Mouse (Mus musculus) heart, embryonic 15.5 days (tissue): Measurements from ENCODE around the gene Zcchc14. TPM values are rescaled to one million over a fixed set of nuclear protein-coding genes. Genes with fewer than 3 reads are reported as not detected.

Experiments
- ATAC-seq: fragments of 200-750 bp; cut with Nextera tagmentation; replicated peaks from 2 replicates; pipeline ENCODE4 v1.8.0; 2017; ENCODE audit warnings: low read depth, moderate TSS enrichment; ENCODE audit not compliant: insufficient number of reproducible peaks, insufficient read depth, low FRiP score
- H3K27ac ChIP-seq: fragments of 300-500 bp; sonication (generic); 2 replicates; pipeline ENCODE4 v1.5.1; 2015; ENCODE audit warnings: mild to moderate bottlenecking, inconsistent platforms
- H3K27me3 ChIP-seq: fragments of 300-500 bp; sonication (generic); 2 replicates; pipeline ENCODE4 v1.6.1; 2015; ENCODE audit warnings: inconsistent platforms
- H3K36me3 ChIP-seq: fragments of 300-500 bp; sonication (generic); 2 replicates; pipeline ENCODE4 v1.6.1; 2015; ENCODE audit warnings: mild to moderate bottlenecking, inconsistent platforms
- H3K4me1 ChIP-seq: fragments of 300-500 bp; sonication (generic); replicated peaks from 2 replicates; pipeline ENCODE4 v1.6.1; 2015; ENCODE audit warnings: inconsistent platforms
- H3K4me2 ChIP-seq: fragments of 300-500 bp; sonication (generic); 2 replicates; pipeline ENCODE4 v1.6.1; 2015; ENCODE audit warnings: inconsistent platforms, mild to moderate bottlenecking, moderate library complexity
- H3K4me3 ChIP-seq: fragments of 300-500 bp; sonication (generic); 2 replicates; pipeline ENCODE4 v1.5.1; 2015; ENCODE audit warnings: mild to moderate bottlenecking, inconsistent platforms
- H3K9ac ChIP-seq: fragments of 300-500 bp; sonication (generic); 2 replicates; pipeline ENCODE4 v1.6.1; 2015; ENCODE audit warnings: mild to moderate bottlenecking, inconsistent platforms
- H3K9me3 ChIP-seq: fragments of 300-500 bp; sonication (generic); replicated peaks from 2 replicates; pipeline ENCODE4 v1.6.1; 2016; ENCODE audit warnings: inconsistent platforms
- WGBS: fragments of 180-500 bp; shearing (Covaris S2); methylation state at CpG from one replicate; pipeline ENCODE4 v1.1.7; 2015; ENCODE audit warnings: mixed read lengths; 5-methylcytosine and 5-hydroxymethylcytosine counted together
- polyA plus RNA-seq: library from polyadenylated mRNA; unstranded; fragments of >200 nt; fragmentation: Nextera tagmentation; extraction: Ambion mirVana; gene quantifications from 2 replicates; pipeline ENCODE4 v1.2.1, GENCODE M21; 2015

Zcchc14 gene
- polyA plus RNA-seq, 1 experiment from 2014 or later, result 7.8 TPM

DNA sequence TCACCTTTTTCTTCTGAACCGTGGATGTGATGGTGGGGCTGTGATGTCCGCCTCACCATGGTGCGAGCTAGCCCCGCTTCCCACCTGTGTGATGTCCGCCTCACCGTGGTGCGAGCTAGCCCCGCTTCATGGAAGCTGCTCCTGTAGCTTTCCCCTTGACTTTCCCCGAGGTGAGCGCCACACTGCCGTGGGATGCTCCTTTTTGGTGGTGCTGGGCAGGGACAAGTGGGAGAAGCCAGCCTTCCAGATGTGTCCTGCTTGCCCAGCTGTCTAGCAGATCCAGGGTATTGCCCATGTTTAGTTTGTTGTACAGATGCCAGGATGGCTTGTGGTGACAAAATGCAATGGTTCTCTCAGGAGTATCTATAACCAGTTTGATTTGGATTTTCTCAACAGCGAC lies 10.4 kb upstream of the Zcchc14 start:
- Histone ChIP-seq H3K9me3 (no peaks in the 10 kb centered on the region), H3K4me1 (peaks cover 21% of the 10 kb centered on the region), H3K36me3 (no peaks in the 10 kb centered on the region), H3K27ac (no peak overlapping the region), H3K4me3 (no peak overlapping the region), H3K27me3 (no peaks in the 10 kb centered on the region), H3K9ac (no peak overlapping the region), H3K4me2 (no peak overlapping the region)
- no peak for ATAC-seq
- WGBS, result 94% methylated on average over 12 of the region's 12 CpGs

DNA sequence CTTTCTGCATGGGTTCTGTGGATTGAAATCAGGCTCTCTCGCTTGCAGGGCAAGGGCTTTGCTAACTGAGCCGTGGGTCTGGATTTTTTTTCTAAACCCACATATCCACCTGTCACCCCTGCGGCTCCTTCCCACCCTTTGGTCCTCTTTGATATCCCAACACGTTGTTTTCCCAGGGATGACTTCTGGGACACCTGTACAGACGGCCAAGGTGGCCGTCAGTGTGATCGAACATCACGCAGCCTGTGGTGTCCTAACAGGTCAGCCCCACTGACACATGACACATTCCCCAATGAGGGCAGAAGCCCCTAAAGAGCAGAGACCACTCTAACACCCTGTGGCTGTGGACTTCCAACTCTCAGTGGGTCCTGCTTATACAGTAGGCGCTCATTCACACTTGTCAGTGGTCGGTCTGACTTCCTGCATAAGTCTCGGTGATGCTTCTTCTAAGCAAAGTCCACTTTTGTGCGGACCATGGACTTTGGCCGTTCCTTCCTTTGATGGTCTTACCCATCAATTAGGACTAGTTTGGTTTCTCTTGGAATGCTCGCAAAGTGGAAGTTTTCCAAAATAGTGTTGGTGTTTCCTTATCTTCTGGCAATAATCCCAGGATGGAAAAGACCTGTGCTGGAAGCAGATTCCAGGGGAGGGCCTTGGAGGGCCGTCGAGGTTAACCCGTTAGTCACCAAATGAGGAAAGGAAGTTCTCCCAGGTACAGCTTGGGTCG lies 9.1 kb upstream of the Zcchc14 start:
- 52% methylated on average over 18 of the region's 18 CpGs for WGBS
- Histone ChIP-seq H3K27me3 (no peaks in the 10 kb centered on the region), H3K9ac (no peak overlapping the region), H3K4me2 (no peak overlapping the region), H3K4me1 (peaks cover 19% of the 10 kb centered on the region), H3K4me3 (no peak overlapping the region), H3K36me3 (no peaks in the 10 kb centered on the region), H3K27ac (no peak overlapping the region), H3K9me3 (no peaks in the 10 kb centered on the region)
- no peak for ATAC-seq

DNA sequence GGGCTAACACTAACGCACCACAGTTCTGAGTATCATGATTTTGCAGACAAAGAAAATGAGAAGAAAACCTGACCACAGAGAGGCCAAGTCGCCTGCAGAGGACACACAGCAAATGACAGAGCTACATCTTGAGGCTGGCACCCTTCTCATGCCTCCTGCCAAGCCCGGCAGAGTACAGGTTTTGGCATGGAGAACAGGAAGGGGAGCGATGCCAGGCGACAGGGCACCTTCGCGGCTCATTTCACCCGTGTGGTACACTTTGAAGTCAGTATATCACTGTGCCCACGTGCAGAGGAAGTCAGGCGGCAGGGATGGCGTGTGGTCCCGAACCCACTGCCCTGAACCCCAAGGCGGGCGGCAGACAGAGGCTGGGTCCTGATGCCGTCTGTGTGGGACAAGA lies 7.9 kb upstream of the Zcchc14 start:
- no peak for ATAC-seq
- Histone ChIP-seq H3K9me3 (no peaks in the 10 kb centered on the region), H3K4me3 (no peak overlapping the region), H3K4me2 (no peak overlapping the region), H3K4me1 (peaks cover 17% of the 10 kb centered on the region), H3K9ac (no peak overlapping the region), H3K27ac (no peak overlapping the region), H3K27me3 (no peaks in the 10 kb centered on the region), H3K36me3 (no peaks in the 10 kb centered on the region)
- WGBS, result 72% methylated on average over 15 of the region's 15 CpGs

DNA sequence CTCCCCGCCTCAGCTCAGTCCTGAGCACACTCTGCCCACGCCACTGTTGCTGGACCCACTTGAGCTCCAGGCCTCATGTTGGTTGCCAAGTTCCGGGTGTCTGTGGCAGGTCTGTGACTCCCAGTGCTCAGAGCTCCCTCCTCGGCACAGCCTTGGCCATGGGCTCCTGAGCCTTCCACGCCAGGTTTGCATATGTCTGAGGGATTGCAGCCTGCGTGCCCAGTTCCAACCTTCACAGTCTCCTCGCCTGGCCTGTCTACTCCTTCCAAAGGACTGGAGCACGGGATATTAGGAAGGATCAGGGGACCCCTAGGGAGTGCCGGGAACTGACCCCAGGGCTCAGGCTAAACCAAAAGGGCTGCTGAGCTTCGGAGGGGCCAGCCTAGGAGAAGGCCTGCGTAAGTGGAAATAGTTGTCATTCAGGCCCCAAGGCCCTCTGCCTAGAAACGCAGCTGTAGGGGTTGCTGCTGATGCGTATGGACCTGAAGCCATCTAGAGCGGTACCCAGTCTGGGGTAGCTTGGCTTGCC lies 2.3 kb upstream of the Zcchc14 start:
- WGBS, result 82% methylated on average over 14 of the region's 14 CpGs
- no peaks in the 10 kb centered on the region for H3K27me3 ChIP-seq
- no peak overlapping the region for H3K9ac ChIP-seq
- no peak overlapping the region for H3K4me2 ChIP-seq
- no peak for ATAC-seq
- no peak overlapping the region for H3K4me3 ChIP-seq
- no peaks in the 10 kb centered on the region for H3K36me3 ChIP-seq
- H3K9me3 ChIP-seq, result no peaks in the 10 kb centered on the region
- no peak overlapping the region for H3K27ac ChIP-seq
- peaks cover 33% of the 10 kb centered on the region for H3K4me1 ChIP-seq

DNA sequence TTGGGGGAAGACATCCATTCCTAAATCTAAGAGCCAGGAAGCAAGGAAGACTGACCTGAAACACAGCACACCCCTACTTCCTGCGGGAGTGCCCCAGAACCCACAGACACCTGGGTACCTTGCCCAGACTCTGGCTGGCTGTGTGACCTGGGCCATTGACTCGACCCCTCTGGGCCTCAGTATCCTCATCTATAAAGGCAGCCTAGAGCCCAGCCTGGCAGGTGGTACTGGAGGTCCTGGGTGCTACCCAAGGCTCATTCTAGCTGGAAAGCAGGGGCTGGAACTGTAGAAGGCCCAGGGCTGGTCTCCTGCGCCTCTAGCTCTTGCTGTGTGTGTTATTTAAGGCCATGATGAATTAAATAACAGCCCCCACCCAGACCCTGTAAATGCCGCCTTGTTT lies 1.4 kb upstream of the Zcchc14 start:
- Histone ChIP-seq H3K27ac (no peak overlapping the region), H3K4me1 (peaks cover 40% of the 10 kb centered on the region), H3K4me2 (peak overlapping the region; percentile 98), H3K36me3 (no peaks in the 10 kb centered on the region), H3K9me3 (no peaks in the 10 kb centered on the region), H3K27me3 (no peaks in the 10 kb centered on the region), H3K9ac (peak overlapping the region; percentile 91; the same call in 1 of the 2 replicates), H3K4me3 (peak overlapping the region; percentile 86)
- 79% methylated on average over 4 of the region's 4 CpGs for WGBS
- no peak for ATAC-seq

DNA sequence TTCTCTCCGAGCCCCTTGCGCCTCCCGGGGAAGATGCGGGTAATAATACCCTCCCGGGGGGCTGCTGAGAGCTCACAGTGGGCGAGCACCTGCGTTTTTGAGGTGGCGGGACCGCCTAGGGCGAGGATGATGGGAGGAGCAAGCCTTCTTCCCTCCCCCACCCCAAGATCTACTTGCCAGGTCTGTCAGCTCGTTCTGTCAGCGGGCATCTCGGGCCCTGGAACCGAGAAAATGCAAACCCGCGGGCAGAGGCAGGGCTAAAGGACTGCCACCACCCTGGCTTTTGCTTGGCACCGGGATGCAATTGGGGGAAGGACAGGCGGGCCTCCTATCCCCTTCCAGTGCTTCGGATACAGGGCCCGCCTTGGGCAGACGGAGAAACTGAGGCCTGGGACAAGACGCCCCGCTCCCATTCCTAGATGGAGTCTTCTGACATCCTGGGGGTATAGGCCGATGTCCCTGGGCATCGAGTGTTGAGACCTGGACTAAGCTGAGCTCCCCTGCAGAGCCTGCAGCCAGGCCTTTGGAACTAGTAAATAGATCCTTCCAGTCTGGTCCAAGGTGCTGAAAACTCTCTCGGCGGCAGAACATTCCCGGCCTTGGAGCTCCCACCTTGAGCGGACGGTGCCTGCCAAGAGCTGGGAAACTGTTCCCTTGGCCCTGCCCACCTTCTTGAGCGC lies 779 bp upstream of the Zcchc14 start:
- H3K27me3 ChIP-seq, result no peaks in the 10 kb centered on the region
- H3K27ac ChIP-seq, result peak overlapping the region; percentile 96
- 2% methylated on average over 31 of the region's 31 CpGs for WGBS
- H3K4me1 ChIP-seq, result peaks cover 46% of the 10 kb centered on the region
- H3K9ac ChIP-seq, result peak overlapping the region; percentile 91
- ATAC-seq, result peak; percentile 3; the same call in 1 of the 2 replicates
- H3K36me3 ChIP-seq, result no peaks in the 10 kb centered on the region
- no peaks in the 10 kb centered on the region for H3K9me3 ChIP-seq
- peak overlapping the region; percentile 86 for H3K4me3 ChIP-seq
- peak overlapping the region; percentile 98 for H3K4me2 ChIP-seq

DNA sequence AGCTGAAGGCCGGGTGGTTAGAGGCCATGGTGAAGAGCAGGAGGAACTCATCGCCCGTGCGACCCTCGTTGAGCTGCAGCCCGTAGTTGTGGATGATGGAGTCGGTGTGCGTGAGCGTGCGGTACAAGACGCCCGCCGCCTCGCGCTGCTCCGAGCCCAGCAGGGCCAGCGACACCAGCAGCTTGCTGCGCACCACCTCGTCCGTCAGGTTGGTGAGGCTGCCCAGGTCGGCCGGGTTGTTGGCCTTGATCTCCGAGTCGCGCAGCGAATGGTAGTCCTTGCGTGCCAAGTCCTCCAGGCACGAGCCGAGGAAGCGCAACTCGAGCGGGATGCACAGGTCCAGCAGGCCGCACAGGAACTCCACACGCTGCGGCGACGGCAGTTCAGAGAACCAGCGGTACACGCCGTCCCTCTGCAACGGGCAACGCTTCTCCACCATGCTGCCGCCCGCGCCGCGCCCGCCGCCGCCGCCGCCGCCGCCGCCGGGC lies 783 bp downstream of the Zcchc14 start:
- H3K36me3 ChIP-seq, result no peaks in the 10 kb centered on the region
- H3K4me1 ChIP-seq, result peaks cover 59% of the 10 kb centered on the region
- WGBS, result under 1% methylated on average over 47 of the region's 56 CpGs
- H3K9ac ChIP-seq, result peak overlapping the region; percentile 73
- peak overlapping the region; percentile 82 for H3K4me3 ChIP-seq
- peak overlapping the region; percentile 98 for H3K4me2 ChIP-seq
- ATAC-seq, result no peak
- no peaks in the 10 kb centered on the region for H3K27me3 ChIP-seq
- no peaks in the 10 kb centered on the region for H3K9me3 ChIP-seq
- H3K27ac ChIP-seq, result peak overlapping the region; percentile 51; the same call in 1 of the 2 replicates

DNA sequence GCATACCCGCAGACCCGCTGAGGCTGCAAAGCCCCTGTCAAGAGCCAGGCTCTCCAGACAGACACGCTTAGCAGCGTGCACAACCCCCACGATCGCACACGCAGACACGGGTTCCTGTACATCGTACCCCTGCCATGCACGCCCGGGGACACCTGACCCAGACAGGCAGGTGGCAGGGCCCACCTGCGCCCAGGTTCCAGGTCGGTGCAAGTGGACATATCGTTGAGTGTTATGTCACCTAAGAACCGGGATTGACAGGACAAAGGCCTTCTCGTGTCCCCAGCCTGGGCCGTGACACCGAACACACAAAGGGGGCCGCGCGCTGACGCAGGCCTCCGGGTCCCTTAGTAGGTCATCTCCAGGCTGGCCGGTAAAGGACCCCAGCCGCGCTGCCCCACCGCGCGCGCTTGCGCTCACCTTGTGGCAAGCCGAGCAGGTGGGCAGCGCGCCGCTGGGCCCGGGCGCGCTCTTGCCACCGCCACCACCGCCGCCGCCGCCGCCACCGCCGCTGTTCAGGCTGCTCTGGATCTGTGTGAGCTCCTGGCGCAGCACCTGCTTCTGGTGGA lies 1.3 kb downstream of the Zcchc14 start:
- Histone ChIP-seq H3K4me3 (peak overlapping the region; percentile 82), H3K36me3 (no peaks in the 10 kb centered on the region), H3K4me2 (peak overlapping the region; percentile 98), H3K27ac (0 out of 2 replicates have a peak overlapping the region, but pooled peaks have one; percentile 51), H3K4me1 (peaks cover 59% of the 10 kb centered on the region), H3K27me3 (no peaks in the 10 kb centered on the region), H3K9me3 (no peaks in the 10 kb centered on the region), H3K9ac (peak overlapping the region; percentile 73)
- 9% methylated on average over 47 of the region's 47 CpGs for WGBS
- no peak for ATAC-seq

DNA sequence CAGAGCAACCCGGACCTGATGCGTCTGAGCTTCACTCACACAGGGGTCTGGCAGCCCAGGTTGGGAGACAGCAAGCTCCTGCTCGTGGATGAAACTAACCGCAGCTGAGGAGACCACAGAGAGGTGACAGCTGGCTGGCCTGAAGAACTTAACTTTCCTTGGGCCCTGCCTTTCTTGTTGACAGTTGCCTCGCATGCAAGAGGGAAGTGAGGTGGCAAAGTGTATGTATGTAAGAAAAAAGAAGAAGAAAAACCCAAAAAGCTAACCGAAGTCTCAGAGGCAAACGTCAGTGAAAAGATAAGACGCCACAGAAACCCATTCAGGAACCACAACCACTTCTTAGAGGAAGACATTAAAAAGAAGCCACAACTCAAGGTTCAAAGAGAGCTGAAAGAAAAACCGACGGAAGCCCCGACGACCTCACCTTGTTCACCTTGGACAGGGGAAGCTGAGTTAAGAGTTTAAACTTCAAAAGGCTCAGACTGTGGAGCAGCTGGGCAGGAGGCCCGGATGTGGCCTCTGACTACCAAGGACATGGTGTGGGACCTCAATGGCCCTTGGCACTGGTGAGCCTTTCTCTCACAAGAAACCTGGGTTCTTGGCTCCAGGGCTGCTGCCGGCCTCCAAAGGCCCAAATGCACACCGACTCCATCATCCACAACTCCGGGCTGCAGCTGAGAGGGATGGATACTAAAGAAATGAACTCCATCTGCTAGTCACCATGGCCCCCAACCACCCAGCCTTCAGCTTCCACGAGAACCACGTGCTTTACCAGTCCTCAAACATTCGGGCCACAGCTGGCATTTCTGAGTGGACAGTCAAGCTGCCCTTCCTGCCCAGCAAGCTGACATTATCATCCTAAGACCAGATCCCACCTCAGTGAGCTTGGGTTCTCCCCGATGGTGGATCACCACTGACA lies 2.1 kb downstream of the Zcchc14 start:
- Histone ChIP-seq H3K36me3 (no peaks in the 10 kb centered on the region), H3K4me1 (peaks cover 59% of the 10 kb centered on the region), H3K9me3 (no peaks in the 10 kb centered on the region), H3K27me3 (no peaks in the 10 kb centered on the region), H3K27ac (no peak overlapping the region), H3K4me3 (peak overlapping the region; percentile 82), H3K4me2 (peak overlapping the region; percentile 98), H3K9ac (peak overlapping the region; percentile 73)
- WGBS, result 56% methylated on average over 20 of the region's 20 CpGs
- ATAC-seq, result no peak

DNA sequence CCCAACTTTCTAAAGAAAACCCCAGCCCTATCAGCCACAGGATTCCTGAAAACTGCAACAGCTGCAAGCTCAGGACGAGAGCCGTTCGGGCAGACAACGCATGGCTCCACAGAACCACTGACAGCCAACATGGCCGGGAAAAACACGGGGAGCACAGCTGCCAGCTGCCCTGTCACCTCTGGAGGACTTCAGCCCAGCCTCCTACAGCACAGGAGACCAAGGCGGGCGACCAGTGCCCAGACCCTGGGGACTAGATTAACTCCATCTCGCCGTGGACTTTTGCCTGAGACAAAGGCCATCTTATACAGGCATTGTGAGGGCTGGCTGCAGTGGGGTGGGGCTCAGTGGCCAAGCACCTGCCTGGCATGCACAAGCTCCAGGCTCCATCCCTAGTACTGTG lies 2.8 kb downstream of the Zcchc14 start:
- peaks cover 64% of the 10 kb centered on the region for H3K4me1 ChIP-seq
- WGBS, result 59% methylated on average over 10 of the region's 10 CpGs
- 0 out of 2 replicates have a peak overlapping the region, but pooled peaks have one; percentile 73 for H3K9ac ChIP-seq
- H3K4me2 ChIP-seq, result peak overlapping the region; percentile 98
- H3K36me3 ChIP-seq, result no peaks in the 10 kb centered on the region
- H3K27me3 ChIP-seq, result no peaks in the 10 kb centered on the region
- H3K27ac ChIP-seq, result no peak overlapping the region
- no peak for ATAC-seq
- peak overlapping the region; percentile 82 for H3K4me3 ChIP-seq
- H3K9me3 ChIP-seq, result no peaks in the 10 kb centered on the region
